Mouse (Mus musculus) embryo, embryonic 10.5 days (tissue): ENCODE results near the gene Adgrl1.
"Not testable (repeated sequence)": the region's sequence is repeated elsewhere in the genome, so short reads cannot be mapped to it uniquely, and the experiment has no call there.

ENCODE experiments used
- DNase-seq: peaks from one replicate; pipeline ENCODE4 v3.0.0-alpha.2; 2015; ENCODE audit warnings: low spot score

The Adgrl1 gene

DNA sequence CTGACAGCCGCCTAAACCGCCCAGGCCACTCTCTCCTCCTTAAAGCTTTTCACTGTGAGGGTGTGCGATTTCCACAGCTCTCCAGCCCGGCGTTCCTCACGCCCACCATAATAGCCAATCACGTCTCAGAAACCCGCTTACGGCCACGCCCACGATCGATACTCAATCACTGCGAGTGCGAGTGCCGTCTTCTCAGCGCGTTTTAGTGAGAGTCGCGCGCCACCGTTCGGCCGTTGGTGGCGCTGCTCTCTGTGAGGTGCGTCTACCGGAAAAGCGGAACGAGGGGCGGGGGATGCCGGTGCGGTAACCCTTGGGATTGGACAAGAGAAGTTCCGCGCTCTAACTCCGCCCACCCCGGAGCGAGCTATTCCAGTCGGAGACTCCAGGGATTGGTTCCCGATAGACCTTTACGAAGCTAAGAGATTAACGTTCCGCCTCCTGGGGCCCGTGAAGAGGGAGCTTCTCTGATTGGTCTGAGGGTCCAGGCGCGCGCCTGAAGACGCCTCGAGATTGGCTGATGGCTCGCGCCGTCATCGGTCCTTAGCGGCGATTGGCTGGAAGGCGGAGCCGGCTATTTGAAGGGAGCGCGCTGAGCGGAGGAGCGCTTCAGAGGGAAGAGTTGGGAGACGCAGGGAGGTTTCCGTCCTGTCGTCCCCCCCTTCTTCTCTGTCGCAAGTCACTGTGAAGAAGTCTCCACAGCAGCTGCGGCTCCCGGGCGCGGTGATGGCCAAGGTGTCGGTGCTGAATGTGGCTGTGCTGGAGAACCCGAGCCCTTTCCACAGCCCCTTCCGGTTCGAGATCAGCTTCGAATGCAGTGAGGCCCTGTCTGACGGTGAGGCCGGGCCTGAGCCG, 55.4 kb downstream of the Adgrl1 start, which contains the start of the genes Gm10644 and Asf1b:
TSS of gene Gm10644 (minus strand) at position 100 of the 852 bp plus-strand sequence.
TSS of gene Asf1b (plus strand) at position 402 of the 852 bp plus-strand sequence.
- DNase-seq, result peak; percentile 100

DNA sequence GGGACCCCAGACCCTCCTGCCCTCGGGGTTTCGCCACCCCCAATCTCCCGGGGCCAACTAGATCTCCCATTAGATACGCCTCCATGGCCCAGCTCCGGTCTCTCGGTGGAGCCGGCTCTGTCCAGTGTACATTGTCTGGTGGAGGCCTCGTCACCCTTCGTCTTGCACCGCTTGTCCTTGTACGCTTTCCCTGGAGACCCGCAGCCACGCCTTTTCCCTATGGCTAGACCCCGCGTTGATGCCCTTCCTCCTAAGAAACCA, 56.0 kb downstream of the Adgrl1 start:
- no peak for DNase-seq

DNA sequence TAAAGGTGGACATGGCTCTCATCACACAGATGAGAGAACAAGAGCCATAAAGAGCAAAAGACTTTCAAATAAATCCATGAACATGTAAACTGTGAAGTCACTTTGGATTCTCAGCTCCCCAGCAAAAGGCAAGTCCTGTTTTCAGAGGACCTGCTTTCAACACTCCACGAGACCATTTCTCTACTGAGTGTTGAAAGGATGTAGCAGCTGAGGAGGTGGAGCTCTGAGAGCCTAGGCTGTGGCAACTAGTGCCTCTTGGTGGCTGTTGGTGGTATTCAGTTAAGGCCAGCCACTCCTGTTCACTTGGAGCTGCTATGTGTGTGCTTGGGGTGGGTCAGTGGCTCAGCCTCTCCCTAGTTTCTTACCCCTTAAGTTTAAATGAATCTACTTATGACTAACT, 56.9 kb downstream of the Adgrl1 start:
- peak; percentile 64 for DNase-seq

DNA sequence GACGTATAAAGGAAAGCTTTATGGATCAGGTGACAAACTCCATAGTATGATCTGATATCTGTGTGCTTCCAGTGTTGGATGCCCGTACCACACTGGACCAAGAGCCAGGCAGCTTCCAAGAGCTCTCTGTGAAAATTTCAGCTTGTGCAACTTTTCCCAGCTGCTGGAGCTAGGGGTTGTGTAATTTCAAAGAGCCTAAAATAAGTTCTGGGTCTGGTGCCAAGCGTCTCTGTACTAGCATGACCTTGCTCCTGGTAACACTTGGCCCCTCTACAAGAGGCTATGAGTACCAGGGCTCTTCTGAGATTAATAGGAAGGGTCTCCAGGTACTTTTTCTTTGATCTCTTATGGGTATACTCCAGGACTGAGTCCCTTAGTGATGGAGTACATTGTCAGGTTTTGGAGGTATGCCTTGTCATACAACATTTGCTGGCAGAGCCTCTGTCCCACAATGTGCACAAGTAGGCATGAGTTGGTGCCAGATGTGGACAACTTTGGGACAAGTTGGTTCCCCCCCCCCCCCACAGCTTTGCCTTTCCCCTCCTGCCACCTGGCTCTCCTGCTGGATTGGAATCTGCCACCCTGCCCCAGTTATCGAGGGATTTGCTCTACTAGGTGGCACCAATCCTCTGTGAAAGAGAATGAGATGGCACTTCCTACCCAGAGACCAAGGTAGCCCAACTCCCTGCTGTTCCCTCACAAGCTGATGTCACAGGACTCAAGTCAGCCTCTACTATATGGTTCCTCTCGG, 64.3 kb downstream of the Adgrl1 start:
- no peak for DNase-seq

DNA sequence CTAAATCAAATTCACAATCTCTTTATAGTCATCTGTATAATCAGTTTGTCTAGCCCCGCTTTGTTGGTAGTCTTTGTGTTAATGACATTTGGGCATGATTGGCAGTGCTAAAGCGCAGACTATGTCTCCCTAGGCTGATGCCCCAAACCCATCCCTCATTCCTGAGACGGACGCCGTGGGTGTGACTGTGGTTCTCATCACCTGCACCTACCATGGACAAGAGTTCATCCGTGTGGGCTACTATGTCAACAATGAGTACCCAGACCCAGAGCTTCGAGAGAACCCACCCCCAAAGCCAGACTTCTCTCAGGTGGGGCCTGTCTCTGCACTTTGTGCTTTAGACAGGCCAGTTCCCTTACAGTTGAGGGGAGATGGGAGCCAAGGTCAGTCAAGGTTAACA, 67.8 kb downstream of the Adgrl1 start:
- no peak for DNase-seq

DNA sequence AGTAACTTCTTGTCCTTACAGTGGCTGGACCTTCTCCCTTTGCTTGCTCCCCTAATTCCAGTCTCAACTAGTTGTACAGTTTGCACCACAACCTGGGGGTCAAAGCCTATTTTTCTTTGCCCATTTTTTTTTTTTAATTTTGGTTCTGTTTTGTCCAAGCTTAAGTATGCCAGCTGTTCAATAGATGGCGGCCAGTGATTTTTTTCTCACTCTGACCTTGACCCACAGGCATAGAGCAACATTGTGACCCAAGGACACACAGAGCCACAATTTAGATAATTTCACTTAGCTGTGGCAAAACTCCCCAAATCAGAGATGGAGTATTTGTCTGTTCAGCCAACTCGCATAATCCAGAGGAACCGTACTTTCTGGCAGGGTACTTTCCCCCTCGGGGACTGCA, 71.2 kb downstream of the Adgrl1 start:
- DNase-seq, result no peak

DNA sequence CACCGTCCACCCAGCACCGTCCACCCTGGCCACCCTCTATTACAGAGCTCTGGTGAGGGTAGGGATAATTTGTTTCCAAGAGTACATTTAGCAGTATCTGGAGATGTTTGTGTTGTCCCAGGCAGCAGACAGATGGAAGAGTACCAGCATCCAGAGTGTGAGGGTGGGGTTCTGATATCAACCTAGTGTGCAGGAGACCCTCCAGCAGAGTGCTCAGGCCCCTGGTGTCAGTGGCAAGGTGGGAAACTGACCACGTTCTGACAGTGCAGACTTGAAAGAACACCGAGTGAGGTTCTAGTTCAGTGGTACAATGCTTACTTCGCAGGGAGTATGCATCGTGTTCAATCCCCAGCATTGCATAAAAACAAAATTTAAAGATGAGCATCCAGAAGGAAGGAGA, 71.8 kb downstream of the Adgrl1 start:
- DNase-seq, result no peak

DNA sequence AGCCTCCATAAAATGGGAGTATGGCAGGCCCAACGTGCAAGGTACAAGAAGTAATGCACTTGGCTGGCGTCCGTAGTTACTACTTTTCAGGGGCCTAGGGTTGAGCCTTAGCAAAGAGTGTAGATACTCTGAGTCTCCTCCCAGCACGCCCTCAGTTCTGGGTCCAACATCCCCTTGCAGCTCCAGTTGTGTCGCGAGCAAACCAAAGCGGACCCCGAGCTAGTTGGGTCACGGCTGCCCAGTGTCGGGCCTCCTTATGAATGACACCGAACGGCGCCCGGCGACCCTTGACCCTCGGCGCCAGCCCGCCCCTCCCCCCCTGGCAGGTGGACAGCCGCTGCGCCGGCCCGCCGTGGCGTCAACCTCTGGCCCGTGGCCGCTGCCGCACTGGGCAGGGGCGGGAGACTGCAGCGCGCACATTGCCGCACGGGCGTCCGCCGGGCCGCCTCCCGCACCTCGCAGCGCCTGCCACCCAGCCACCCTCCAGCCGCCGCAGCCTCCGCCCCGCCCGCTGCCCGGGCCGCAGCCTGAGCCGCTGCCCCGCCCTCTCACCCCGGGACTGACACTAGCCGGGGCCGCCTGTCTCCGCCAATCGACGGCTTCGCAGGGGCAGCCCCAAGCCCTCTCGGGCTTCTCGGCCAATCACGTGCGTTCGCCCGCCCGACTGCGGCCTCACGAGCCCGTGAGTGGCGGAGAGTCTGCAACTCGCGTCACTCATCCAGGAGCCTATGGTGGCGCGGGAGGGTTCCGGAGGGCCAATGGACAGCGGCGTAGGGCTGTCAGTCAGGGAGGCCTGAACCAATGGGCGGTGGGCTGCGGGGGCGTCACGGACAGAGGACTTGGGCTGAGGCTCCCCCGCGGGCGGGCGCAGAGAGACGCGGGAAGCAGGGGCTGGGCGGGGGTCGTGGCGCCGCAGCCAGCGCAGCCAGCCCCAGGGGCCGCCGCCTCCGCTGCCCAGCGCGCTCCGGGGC, 72.5 kb downstream of the Adgrl1 start, which contains the start of gene Prkaca:
TSS of gene Prkaca (plus strand) at position 844 of the 971 bp plus-strand sequence.
- peak; percentile 99 for DNase-seq

DNA sequence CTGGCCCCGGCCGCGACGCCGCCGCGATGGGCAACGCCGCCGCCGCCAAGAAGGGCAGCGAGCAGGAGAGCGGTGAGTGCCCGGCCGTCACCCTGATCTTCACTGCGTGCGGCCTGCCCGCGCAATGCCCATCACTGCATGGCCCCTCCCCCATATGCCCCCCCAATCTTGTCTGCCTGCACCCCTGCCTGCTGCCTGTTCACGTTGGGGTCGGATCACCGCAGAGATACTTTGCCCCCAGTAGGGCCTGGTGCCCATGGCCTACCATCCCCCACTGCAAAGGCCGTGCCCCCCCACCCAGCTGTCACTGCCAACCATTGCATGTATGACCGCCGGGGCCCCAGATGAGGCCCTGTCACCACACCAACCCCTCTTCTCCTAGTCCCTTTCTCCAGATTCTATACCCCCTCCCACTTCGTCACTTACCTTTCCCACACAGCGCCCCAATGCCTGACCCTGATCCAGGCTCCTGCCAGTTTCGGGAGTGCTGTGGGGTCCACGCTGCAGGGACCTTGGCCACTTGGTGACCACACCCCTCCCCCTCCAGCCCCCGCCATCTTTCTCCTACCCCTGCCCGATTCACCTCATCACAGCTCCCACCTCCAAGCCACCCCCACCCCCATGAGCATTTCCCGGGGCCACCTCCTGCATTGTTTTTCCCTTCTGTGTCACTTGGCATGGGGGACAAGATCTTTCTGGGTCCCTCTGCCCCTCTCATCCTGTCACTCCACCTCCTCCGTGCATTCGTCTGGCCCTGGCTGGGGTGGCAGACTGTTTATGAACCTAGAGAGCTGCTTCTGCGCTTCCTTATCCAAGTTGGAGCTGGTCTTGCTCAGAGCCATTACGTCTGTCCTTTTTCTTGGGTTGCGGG, 73.5 kb downstream of the Adgrl1 start:
- peak; percentile 18 for DNase-seq

DNA sequence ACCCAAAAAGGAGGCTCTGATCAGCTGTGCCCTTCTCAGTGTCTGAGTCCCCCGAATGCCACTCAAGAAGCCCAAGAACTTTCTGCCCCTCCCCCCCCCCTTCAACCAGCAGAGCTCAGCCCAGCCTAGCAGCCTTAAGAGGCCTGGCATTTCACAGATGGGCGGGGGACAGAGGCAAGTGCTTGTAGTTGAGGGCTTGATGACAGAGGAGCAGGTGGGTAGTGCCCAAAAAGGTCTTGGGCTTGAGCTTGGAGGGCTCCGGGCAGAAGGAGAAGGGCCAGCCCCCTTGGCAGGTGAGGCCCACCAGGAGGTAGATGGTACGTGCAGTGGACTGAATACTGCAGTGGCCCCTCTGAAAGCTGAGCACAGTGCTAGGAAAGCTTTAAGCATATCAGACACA, 74.6 kb downstream of the Adgrl1 start:
- no peak for DNase-seq

DNA sequence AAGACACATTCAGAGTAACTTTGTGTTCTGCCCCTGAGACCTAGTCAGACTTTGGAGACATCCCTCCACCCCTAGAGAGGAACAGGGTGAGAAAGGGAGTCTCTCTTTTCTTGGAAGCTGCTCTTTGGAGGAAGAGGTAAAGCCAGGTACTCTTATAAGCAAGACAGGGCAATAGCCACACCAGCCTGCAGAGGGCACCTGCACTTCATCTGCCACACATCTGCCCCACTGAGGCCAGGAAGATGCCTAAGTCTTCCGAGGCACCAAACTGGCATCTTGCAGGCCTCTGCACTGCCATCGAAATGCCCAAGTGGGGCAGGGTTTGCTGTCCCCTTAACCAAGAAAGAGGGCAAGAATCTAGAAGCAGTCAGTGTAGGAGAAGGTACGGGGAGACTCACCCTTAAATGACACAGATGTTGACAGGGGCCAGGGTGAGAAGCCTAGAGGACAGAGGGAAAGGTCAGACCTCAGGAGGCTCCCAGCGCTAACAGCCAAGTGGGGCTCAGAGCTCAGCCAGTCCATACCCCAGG, 76.3 kb downstream of the Adgrl1 start:
- no peak for DNase-seq

DNA sequence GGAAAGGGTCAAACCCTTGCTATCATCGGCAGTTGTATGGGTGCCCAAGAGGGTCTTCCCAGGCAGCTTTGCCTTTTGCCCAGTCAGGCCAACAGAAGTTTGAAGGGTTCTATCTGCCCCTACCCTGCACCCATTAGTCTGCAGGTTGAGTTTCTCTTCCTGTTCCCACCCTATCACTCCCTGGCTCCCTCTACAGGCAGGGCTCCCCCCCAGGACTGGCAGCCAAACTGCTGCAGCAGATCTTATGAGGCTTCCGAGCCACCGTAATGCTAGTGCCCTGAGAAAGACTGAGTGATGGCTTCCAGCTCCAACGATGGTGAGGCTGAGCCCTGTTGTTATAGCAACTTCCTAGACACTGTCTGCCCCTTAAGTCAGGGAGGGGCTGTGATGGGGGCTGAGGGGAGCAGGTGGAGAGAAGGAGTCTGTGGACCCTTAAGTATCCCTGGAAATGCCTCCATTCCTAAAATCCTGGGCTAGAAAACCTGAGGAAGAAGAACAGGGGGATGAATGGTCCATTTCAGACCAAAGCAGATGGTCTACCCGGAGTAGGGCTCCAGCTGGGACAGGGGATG, 77.0 kb downstream of the Adgrl1 start:
- no peak for DNase-seq

DNA sequence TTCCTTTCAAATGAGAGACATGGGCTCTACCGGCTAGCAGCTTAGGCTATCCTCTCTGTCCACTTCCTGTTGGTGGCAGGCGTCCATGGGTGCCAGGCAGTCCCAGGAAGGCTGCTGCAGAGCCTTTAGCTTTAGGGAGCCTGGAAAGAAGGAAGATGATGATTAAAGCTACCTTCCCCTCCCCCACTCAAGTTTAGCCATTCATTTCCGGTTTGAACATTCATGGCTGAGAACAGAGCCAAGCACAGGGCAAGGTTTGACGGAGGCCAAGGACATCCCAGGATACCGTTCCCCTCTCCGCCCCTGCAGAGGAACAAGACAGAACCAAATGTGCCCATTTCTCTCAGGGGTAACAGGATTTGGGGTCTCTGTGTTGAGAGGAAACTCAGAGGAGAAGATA, 77.7 kb downstream of the Adgrl1 start:
- DNase-seq, result no peak

DNA sequence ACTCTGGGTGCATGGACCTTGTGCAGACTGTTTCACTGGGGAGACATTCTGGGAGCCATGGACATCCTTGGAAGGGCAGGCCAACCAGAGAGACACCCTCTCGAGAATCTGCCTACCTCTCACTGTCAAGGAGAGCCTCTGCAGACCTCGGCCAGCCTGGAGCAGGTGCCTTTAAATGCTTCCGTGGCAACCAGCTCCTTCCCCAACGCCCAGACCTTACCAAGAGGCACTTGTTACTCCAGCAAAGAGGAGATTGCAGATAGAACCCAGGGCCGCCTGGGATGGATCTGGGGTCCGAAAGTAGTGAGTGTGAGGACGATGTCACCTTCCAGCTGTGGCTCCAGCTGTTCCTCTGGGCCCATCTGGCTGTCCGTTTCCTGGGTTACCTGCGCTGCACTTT, 78.3 kb downstream of the Adgrl1 start:
- DNase-seq, result no peak

DNA sequence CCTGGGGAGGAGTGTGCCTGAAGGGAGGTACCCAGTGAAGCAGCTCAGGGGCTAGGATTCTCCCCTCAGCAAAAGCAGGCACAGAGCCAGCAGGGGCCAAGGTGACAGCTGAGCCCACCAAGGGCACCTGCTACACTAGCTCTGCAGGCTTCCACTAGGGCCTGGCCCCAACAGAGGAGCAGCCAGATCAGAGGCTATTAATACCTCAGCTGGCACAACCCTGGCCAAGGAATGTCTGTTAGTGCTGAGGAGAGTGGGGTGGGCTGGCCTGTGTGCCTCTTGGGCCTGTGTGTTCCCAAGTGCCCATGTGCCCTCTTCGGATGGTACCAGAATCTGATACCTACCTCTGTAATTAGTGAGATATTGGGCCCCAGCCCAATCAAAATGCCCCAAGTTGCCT, 80.3 kb downstream of the Adgrl1 start:
- DNase-seq, result no peak

DNA sequence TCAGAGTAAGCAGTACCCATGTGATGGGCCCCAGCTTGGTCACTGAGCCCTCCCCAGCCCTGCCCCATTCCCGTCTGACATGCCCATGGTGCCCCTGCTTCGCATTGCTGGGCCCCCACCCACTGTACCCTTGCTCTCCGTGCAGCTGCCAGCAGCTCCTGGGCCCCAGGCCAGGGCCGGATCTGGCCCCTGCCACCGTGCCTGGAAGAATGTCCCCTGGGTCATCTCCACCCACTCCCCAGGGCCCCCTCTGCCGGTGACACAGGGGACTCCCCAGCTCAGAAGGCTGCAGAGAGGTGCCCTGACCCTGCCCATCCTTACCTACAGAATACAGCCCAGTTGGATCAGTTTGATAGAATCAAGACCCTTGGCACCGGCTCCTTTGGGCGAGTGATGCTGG, 80.9 kb downstream of the Adgrl1 start:
- no peak for DNase-seq

DNA sequence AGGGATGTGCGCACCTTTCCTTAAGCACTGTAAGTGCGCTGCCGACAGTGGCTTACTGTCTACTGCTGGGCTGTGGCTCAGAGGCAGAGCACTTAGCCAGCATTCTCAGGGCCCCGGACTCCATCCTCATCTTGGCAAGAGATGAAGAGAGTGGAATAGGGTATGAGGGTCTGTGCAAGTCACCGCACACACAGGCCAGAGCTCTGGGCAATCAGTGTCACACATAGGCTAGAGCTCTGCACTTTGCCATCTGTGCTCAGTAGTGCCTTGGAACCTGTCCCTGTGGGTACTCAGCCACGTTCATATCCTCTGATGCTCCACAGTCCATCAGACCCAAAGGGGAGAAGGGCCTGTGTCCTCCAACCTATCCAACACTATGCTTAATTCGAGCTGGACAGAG, 81.6 kb downstream of the Adgrl1 start:
- DNase-seq, result no peak

DNA sequence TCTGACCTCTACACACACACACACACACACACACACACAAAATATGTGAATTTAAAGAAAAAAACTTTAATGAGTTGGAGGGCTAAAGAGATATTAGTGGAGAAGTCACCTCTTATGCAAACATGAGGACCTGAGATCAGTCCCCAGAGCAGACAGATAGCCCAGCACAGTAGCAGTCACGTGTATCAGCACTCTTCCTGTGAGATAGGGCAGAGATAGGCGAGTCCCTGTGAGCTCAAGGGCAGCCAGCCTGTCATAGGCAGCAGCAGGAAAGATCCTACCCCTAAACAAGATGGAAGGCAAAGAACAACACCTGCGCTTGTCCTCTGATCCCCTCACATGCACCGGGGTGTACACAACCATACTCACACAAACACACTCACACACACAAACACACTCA, 82.5 kb downstream of the Adgrl1 start:
- no peak for DNase-seq

DNA sequence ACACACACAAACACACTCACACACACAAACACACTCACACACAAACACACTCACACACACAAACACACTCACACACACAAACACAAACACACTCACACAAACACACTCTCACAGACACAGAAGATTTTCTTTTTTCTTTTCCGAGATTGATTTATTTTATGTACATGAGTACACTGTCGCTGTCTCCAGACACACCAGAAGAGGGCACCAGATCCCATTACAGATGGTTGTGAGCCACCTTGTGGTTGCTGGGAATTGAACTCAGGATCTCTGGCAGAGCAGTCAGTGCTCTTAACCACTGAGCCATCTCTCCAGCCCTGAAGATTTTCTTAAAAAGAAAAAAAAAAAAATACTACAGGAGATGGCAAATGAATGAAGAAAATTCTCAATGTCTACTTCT, 83.3 kb downstream of the Adgrl1 start:
- DNase-seq, result not testable (repeated sequence)

DNA sequence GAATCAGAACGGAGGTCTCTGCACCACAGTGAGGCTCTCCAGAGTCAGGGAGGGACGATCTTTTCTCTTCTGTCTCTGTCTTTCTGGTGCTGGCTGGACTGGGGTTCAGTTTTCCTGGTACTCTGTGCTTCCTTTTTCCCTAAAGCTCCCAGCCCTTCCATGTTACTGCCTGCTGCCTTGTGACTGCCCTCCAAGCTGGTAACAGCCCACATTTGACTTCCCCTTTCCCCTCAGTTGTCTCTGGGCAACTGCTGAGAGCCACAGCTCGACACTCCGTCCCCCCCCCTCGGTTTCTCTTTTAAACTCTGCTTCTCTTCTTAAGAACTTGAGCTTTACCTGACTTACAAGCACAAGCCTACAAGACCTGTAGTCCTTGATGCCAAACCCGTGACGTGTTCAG, 89.3 kb downstream of the Adgrl1 start:
- no peak for DNase-seq

DNA sequence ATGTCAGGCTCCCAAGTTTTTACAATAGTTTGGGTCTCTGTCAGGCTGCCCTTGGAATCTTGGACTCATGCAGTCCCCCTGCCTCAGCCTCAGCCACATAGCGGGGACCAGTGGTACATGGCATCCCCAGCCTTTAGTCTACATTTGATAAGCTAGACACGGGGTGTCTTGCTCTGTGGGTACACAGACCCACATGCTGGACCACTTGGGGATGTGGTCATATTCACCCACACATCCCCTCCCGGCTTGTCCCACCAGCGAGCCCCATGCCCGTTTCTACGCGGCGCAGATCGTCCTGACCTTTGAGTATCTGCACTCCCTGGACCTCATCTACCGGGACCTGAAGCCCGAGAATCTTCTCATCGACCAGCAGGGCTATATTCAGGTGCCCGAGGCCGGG, 90.3 kb downstream of the Adgrl1 start:
- no peak for DNase-seq
